Mouse (Mus musculus) heart, adult 11 months (tissue): ENCODE measurements around the gene Osbpl2.
A peak's percentile ranks its signal among the peaks of the same experiment; 100 is the strongest.
"Not testable (repeated sequence)": the region's sequence is repeated elsewhere in the genome, so short reads cannot be mapped to it uniquely, and the experiment has no call there.

Experiments
- DNase-seq: peaks from one replicate; pipeline ENCODE4 v3.0.0; 2022

The Osbpl2 gene

DNA sequence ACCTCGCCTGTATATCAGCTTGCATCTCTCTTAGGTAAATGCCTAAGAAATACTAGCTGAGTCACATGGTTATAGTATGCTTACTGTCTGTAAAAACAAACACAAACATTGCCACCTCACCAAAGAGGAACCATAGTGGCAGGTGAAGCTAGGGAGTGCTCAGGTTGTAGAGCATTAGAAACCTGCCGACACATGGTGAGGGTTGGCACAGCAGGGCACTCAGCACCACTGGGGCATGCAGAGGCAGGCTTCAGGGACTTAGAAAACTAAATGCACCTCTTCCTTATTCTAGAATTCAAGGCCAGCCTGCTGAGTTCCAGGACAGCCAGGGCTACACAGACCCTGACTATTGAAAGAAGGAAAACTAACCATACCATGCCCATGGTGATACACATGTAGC is 47.8 kb downstream of the Osbpl2 start:
- DNase-seq, result no peak

DNA sequence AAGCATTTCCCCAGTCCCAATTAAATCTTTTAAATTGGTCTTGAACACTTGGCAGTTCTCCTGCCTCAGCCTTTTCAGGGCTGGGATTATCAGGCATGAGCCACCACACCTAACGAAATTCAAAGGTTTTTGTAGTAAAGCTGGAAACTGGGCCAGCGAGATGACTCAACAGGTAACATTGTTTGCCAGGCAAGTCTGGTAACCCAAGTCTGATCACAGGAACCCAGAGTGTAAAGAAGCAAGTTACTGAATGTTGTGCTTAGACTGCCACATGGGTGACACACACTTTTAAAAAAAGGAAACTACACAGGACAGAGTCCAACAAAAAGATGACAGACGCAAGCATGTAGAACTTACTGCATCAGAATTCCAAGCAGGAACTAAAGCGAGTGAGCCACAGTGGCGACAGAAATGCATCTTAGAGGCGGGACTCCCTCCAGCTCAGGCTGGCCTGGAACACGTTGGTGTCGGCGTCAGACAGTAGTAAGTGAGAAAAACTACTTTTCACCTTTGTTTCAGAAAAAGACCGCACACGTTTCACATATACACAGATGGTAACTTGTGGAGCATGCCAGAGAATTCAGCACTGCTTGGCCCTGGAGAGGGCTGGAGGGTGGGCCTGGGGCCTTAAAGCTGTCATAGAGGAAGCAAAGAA is 51.2 kb downstream of the Osbpl2 start:
- DNase-seq, result no peak

DNA sequence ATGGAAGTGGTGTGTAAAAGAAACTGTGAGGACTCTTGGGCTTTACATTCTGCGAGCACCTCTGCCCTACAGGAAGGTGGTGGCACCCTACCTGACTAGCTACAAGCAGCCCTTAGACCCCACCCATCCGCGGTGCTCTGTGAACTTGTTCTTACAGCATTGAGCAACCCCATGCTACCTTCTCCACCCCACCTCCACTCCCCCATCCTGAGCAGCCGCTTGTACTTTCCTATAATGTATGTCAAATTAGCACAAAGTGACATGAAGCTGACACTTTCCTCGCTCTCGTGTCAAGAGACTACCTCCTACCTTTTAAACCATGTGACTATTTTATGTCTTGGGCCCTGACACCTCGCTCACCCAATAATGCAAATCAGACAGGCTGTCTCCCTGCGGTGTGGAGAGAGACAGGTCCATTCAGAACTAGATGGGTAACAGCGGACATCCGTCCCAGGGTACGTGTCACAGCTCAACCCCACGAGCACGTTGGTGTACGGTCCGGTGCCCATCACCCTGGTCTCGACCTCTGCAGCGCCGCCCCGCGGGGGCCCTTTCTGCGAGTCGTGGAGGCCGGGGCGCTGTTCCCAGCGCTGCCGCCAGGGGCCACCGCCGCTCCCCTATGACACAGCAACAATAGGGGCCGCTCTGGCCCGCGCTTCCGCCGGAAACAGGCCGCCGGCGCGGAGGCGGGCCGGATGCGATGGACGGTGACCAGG is 51.9 kb downstream of the Osbpl2 start, which contains the start of gene Adrm1:
TSS of gene Adrm1 (plus strand) at position 680 of the 716 bp plus-strand sequence.
- DNase-seq, result peak; percentile 100

DNA sequence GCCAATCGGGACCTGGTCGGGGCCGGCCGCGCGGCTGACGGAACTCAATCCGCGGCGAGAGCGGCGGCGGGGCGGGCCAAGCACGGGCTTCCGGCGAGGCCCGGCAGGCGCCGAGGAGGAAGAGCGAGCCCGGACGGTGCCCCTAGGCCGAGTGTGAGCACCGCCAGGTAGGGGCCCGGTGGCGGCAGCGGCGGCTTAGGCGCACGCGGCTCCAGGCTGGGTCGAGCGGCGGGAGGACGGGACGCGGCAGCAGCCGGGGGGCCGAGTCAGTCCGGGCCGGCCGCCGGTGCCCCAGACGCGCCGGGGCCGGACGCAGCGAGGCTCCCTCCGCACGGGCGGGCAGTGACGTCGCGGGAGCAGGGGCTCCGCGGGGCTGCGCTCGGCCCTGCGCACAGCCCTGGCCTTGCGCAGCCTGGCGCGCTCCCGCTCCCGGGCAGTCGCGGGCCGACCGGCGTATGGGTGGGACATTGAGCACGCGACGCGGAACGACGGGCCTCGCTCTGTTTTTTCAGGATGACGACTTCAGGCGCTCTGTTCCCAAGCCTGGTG is 52.5 kb downstream of the Osbpl2 start:
- no peak for DNase-seq

DNA sequence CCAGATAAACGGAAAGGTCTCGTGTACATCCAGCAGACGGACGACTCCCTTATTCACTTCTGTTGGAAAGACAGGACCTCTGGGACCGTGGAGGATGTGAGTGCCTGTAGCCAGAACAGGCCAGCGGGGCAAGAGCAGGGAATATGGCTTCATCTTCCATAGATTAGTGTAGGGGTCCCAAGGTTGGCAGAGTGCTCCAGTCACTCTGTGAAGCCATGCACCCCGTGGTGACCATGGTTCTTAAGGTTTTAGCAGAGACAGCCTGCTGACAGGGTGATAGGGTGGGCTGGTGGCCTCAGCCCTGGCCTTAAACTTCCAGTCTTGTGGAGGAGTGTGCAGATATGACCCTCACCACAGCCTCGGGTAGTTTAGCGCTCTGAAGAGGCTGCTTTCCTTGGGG is 53.0 kb downstream of the Osbpl2 start:
- no peak for DNase-seq

DNA sequence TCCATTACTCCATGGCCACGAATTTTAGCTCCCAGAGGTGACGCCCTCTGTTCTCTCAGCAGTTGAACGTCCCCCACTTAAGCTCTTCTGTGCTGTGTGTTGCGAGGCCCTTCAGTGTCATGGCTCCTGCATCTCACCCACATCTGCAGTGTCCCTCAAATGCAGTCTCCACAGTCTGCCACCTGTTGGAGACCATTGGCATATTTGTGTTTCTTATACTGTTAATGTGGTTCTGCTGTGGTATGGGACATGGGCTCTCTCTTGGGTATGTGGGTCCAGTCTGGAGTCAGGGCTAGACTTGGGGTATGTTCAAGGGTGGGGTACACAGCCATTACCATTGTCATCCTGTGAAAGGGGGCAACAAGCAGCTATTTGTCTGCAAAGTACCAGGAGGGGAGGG is 54.1 kb downstream of the Osbpl2 start:
- no peak for DNase-seq

DNA sequence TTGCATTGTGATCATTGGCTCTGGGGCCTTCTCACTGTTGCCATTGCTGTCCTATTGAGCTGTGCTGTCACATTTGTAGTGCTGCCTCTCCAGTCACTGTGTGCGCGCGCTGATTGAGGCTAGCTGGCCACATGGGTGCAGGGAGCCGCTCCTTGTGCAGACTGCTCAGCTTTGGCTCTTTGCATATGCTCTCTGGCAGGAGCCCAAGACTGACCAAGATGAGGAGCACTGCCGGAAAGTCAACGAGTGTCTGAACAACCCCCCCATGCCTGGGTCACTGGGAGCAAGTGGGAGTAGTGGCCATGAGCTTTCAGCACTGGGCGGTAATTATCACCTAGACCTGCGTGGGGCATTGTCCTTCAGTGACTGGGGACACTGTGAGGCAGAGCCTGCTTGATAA is 54.6 kb downstream of the Osbpl2 start:
- not testable (repeated sequence) for DNase-seq

DNA sequence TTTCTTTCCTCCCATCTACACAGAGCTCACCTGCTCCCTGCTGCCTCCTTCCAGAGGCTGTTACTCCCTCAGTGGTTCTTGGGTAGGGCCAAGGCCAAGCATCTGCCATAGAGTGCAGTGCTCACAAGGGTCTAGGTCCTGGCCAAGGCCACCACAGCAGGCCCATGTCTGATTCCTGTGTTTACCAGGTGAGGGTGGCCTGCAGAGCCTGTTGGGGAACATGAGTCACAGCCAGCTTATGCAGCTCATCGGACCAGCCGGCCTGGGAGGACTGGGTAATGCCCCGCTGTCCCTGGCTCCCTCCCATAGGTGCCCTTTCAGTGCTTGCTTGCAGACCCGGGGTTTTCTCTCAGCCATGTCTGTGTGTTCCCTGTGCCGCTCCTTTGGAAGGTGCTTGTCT is 55.0 kb downstream of the Osbpl2 start:
- DNase-seq, result no peak

DNA sequence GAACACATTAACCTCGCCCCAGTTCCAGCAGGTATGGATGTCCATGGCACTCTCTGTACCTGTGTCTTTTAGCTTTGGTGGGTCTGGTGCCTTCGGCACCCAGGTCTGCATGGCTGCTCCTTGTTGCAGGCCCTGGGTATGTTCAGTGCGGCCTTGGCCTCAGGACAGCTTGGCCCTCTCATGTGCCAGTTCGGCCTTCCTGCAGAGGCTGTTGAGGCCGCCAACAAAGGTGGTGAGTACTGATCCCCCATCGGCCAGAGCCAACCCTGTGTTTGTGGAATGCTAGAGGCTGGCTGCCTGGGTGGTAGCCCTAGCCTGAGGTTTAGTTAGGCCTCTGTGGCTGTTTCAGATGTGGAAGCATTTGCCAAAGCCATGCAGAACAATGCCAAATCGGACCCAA is 56.6 kb downstream of the Osbpl2 start:
- no peak for DNase-seq

DNA sequence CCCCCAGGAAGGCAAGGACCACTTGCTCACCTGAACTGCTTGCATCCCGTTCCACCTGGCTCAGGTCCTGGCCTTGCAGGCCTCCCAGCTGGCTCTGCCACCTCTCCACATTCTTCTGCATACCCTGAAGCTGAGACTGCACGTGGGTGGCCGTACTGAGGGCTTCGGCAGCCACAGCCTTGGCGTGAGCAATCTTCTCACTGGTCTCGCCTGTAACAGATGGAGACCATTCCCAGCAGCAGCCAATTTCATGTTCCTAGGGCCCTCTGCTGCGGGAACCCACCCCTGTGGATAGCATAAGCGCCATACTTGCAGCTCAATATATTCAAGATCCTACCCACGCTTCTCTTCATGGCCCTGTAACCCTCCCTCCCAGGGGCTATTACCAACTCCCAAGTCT is 62.4 kb downstream of the Osbpl2 start:
- no peak for DNase-seq

DNA sequence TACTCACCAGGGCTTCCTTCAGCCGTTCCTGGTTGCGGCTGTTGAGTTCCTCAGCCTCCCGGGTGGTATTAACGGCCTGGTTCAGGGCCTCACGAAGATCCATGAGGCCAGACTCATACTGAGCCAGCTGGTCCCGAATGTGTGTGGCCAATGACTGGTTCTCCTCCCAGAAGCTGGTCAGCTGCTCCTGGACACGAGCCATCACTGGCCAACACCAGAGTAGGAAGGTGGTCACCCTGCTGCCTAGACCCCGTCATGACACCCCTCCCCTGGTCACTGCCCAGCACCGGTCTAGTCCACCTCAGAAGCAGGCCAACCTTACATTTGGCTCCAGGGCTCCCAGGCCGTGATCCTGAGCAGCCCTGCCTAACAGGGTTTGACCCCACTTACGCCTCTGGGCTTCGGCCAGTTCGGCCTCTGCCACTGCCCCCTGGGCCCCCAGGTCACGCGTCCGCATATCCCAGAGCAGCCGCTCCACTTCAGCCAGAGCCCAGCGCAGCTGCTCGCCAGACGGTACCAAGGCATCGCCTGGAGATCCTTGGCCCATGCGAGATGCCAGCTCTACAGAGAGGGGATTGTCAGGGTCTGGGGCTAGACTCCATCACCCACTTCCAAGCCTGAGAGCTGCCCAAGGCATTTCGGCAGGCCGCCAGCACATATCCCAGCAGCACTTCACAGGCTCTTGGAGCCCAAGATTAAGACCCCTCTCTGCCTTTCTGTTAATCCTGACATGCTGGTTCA is 65.1 kb downstream of the Osbpl2 start:
- DNase-seq, result no peak

DNA sequence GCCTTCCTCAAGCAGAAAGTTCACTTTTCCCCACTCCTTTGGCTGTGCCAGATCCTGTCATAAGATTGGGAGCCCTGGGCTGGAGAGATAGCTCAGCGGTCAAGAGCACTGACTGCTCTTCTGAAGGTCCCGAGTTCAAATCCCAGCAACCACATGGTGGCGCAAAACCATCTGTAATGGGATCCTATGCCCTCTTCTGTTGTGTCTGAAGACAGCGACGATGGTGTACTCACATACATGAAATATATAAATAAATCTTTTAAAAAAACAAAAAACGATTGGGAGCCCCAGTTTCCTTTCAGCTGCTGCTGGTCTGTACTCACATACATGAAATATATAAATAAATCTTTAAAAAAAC is 65.6 kb downstream of the Osbpl2 start:
- no peak for DNase-seq

DNA sequence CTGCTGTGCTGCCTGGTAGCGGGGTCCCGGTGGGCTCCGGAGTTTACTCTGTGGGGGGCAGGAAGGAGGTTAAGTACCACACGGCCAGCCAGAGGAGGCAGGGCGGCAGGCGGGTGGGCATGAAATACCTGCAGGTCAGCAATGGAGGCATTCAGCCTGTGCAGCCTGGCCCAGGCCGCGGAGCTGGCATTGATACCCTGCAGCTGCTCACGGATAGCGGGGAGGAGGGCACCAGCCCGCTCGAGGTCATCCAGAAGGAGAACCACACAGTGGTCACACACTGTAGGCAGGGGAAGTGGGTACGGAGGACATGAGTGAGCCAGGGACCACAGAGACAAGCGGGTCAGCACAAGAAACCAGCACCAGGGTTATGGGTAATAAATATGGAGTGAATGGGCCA is 66.6 kb downstream of the Osbpl2 start:
- DNase-seq, result no peak

DNA sequence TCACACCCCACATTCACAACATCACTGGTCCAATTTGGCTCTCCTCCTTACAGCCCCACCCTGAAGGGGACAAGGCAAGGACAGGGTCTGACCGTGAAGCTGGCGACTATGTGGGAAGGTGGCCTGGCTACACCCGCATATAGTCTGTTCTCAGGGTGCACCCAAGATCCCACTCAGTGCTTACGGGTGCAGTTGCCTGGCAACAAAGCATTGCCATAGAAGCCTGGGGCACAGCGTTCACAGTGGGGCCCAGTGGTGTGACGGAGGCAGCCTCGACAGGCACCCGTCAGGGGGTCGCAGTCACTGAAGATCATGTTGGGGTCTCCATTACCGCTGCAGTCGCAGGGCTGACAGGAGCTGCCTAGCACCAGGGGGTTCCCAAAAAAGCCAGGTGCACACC is 68.3 kb downstream of the Osbpl2 start:
- DNase-seq, result peak; percentile 88

DNA sequence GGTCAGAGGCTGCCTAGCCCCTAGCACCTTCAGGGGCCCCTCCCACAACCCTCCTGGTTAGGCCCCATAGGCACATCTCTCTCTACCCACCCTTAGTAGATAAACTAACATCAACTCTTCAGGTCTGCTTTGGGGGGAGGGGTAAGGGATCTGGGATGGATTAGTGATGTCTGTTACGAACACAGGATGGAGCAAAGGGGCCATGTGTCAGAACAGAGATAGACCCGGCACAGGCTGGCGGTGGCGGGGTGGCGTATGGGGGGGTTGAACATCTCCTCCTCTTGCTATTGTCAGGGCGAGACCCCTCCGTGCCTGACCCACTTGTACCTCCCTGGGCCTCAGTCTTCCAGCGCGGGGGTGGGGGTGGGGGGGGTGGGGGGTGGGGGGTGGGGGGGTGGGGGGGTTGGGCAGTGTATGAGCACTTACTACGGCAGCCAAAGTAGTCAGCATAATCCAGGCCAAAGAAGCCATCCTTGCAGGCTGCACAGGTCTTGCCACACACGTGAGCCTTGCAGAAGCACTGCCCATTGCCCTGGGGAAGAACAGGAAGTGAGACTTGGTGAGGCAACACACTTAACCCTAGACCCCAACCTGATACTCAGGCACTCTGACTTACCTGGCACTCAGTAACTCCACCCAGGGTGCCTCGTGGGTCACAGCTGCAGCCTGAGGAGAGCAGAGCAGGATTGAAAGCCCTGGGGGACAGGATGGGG is 77.7 kb downstream of the Osbpl2 start:
- no peak for DNase-seq

DNA sequence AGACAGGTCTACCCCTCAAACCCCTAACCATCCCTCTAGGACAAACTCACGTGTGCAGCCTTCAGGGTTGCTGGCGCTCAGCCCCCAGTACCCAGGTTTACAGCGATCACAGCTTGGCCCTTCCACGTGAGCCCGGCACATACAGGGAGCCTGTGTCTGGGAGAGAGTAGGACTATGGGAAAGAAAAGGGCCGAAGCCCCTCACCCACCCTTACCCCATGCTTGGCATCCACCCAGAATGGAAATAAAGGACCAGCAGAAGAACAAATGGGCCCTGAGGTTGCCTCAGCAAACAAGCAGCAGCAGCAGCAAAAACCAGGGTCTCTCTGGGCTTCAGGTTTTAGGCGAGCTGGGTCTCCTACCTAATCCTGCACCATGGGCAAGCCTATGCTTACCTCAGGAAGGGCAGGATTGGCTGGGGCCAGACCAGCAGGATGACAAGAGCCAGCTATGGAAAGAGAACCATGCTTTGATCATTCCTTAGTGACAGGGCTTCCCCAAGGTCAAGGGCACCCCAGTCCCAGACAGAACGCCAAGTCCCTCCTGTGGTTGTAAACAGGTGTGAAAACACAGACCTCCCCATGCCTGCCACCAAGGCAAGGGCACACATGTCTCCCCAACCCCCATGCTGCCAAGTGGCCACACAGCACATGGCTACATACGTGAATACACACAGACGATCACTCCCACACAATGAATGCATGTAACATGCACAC is 78.4 kb downstream of the Osbpl2 start:
- DNase-seq, result peak; percentile 91

DNA sequence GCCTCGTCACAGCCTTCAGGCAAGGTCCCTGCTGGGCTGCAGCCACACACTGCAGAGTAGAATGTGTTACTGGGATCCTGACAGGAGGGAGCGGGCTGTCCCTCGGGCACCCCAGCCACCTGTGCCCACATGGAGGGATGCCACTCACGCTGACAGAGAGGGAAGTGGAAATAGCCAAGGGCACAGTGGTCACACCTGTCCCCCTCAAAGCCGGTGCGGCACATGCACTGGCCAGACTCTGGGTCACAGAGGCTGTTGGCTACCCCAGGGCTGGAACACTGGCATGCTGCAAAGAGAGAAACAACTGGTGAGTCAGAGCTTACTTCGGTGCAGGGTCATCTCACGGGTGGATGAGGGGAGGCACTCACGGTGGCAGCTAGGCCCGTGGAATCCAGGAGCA is 79.7 kb downstream of the Osbpl2 start:
- DNase-seq, result no peak

DNA sequence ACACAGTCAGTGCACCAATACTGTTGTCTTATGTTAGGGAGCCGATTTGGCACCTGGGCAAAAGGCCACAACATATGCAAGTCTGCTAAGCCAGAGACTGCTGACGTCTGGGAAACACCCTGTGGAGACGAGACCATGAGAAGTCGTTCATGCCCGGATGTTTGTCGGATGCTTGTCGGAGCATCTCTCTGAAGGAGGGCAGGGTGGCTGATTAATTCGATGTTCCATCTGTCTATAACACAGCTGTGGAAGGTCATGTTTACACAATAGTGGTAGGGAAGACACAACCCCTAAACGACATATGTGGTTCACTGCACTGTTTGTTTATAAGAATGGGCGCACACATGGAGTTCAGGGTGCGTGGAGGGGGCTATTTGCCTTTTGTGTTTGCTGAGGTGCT is 81.6 kb downstream of the Osbpl2 start:
- no peak for DNase-seq

DNA sequence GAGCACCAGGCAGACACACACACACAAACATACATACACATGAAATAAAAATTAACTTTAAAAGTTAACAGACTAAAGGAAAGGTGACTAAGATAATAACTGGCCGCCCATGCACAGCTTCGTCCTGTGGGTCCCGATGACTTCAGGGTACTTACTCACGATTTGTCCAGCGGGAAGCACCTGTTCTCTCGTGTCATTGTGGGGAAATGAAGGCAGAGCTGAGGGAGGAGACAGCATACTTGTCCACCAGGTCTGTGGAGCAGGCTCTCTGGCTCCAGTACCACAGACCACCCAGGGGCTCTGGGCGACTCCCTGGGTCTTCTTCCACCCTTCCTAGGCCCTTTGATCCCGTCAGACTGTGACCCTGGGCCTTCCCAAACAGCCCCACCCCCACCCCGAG is 82.2 kb downstream of the Osbpl2 start:
- no peak for DNase-seq

DNA sequence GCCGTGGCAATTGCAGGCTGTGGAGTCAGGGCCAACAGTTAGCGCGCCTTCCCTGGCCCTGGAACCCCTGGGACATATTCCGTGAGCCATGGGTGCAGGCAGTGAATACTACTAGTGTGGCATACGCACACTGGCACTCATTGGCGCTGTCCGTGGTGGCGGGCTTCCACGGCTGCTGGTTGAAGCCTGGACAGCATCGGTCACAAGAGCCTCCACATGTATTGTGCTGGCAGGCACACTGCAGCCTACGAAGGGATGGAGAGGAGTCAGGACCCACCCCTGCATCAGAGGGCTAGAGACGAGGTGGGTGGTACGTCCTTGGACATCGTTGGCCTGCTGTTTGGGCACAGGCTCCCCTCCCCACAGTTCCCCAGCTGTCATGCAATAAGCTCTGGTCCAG is 83.2 kb downstream of the Osbpl2 start:
- DNase-seq, result peak; percentile 89

DNA sequence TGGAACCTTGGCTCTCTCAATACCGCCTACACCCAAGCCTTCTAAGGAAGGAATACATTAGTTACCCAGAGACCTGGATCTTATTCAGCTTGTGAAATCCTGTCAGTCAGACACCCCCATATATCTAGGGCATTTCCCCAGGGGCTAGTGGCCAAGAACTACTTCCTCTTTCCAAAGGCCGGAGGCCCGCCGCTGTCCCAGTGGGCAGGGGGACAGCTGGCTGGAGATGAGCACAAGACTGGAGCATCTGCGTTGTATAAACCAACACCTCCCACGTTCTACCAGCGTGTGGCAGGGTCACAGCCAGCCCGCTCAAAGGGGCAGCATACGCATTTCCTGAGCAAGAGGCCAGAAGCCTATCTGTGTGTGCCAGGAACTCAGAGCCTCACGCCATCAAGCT is 83.7 kb downstream of the Osbpl2 start:
- peak; percentile 92 for DNase-seq

DNA sequence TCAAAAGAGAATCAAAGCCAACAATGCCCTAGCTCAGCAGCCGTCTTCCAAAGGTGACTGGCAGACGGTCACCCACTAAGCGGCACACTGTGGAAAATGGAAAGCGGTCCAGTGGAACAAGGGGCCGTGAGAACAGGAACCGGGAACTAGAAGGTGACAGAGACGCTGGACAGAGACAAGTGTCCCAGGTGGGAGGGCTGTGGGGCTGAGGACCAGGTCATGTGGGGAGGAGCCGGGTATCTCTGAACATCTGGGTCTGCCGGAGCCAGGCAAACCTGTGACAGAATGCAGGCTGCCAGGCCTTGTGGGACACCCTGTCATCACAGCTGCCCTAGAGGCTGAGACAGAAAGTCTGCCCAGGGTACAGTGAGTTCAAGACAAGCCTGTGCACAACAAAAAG is 85.4 kb downstream of the Osbpl2 start:
- peak; percentile 98 for DNase-seq
